Mouse (Mus musculus) hindbrain, postnatal 0 days (tissue): Measurements from ENCODE around the gene Ppie. TPM values are rescaled to one million over a fixed set of nuclear protein-coding genes. Genes with fewer than 3 reads are reported as not detected.

Source experiments
- ATAC-seq: fragments of 200-750 bp; cut with Nextera tagmentation; 2 replicates; pipeline ENCODE4 v1.8.0; 2017; ENCODE audit warnings: mild to moderate bottlenecking, moderate TSS enrichment, moderate library complexity
- DNase-seq: peaks from one replicate; pipeline ENCODE4 v3.0.0-alpha.2; 2015; ENCODE audit warnings: low spot score
- H3K27ac ChIP-seq: fragments of 300-500 bp; sonication (generic); 2 replicates; pipeline ENCODE4 v1.5.1; 2014; ENCODE audit warnings: mild to moderate bottlenecking
- H3K27me3 ChIP-seq: fragments of 300-500 bp; sonication (generic); 2 replicates; pipeline ENCODE4 v1.6.1; 2014; ENCODE audit warnings: low read length, mixed read lengths; ENCODE audit not compliant: insufficient read depth
- H3K36me3 ChIP-seq: fragments of 300-500 bp; sonication (generic); 2 replicates; pipeline ENCODE4 v1.6.1; 2014; ENCODE audit warnings: low read length, mixed read lengths; ENCODE audit not compliant: insufficient read depth
- H3K4me1 ChIP-seq: fragments of 300-500 bp; sonication (generic); 2 replicates; pipeline ENCODE4 v1.6.1; 2014; ENCODE audit warnings: antibody characterized with exemption, low read length, mixed read lengths; ENCODE audit not compliant: insufficient read depth
- H3K4me2 ChIP-seq: fragments of 300-500 bp; sonication (generic); 2 replicates; pipeline ENCODE4 v1.6.1; 2014; ENCODE audit warnings: low read depth, mild to moderate bottlenecking, low read length, moderate library complexity, mixed read lengths
- H3K4me3 ChIP-seq: fragments of 300-500 bp; sonication (generic); 2 replicates; pipeline ENCODE4 v1.5.1; 2014; ENCODE audit warnings: low read length
- H3K9ac ChIP-seq: fragments of 300-500 bp; sonication (generic); replicated peaks from 2 replicates; pipeline ENCODE4 v1.6.1; 2014; ENCODE audit warnings: mild to moderate bottlenecking, low read length, moderate library complexity, mixed read lengths
- H3K9me3 ChIP-seq: fragments of 300-500 bp; sonication (generic); 2 replicates; pipeline ENCODE4 v1.6.1; 2016; ENCODE audit warnings: low read length, mixed read lengths
- CTCF ChIP-seq: IDR thresholded peaks from 2 replicates; pipeline ENCODE4 v1.5.1; 2016; ENCODE audit warnings: antibody characterized with exemption, control low read depth, low read depth
- WGBS: fragments of 180-500 bp; shearing (Covaris S2); extraction: QIAGEN DNeasy Blood & Tissue Kit; methylation state at CpG from one replicate; pipeline ENCODE4 v1.1.7; 2014; 5-methylcytosine and 5-hydroxymethylcytosine counted together
- polyA plus RNA-seq: library from polyadenylated mRNA; unstranded; fragments of >200 nt; fragmentation: Nextera tagmentation; extraction: Ambion mirVana; gene quantifications from 2 replicates; pipeline ENCODE4 v1.2.1, GENCODE M21; 2015
- total RNA-seq: library from RNA; depleted of rRNA; stranded (reverse); fragments of >200 nt; gene quantifications from 2 replicates; pipeline ENCODE4 v1.2.3, GENCODE M21; 2014; rRNA removed

Ppie gene
- total and polyA plus RNA-seq, 2 experiments from 2014 or later: 39.5 to 44.4 TPM

DNA sequence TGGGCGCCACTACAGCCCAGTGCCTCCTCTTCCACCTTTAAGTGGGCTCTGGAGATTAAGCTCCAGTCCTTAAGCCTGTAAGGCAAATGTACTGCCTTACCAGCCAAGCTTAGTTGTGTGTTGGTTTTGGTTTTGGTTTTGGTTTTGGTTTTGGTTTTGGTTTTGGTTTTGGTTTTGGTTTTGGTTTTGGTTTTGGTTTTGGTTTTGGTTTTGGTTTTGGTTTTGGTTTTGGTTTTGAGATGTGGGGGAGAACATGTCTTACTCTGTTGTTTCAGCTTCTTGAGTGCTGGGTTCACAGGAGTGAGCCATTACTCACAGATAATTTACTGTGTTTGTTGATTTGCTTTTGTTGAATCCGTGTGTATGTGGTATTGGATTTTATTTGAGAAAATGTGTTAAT is 54.5 kb downstream of the Ppie start:
- DNase-seq: no peak

DNA sequence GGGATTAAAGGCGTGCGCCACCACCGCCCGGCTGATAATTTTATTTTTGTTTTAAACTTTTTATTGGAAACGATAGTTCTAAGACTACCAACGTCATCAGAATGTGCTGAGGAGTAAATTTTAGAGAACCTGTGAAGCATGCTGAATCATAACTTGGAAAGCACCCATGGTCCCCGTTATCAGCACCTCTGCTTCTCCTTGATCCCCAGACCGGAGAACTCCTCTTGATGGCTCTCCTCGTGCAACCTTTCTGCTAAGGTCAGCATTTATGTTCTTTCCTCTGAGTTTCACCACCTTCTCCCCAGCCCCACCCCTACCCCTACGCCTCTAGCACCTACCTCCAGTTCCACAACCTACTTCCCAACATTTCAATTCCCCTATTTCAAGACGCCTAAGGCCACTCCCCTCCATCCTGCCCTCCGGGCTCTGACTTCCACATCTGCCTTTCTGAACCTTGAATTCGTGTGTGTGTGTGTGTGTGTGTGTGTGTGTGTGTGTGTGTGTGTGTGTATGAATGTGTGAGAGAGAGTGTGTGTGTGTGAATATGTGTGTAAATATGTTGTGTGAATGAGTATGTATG is 56.3 kb downstream of the Ppie start:
- Histone ChIP-seq H3K9ac (no peak overlapping the region), H3K4me3 (no peak overlapping the region), H3K4me1 (no peaks in the 10 kb centered on the region), H3K4me2 (no peak overlapping the region), H3K27ac (no peak overlapping the region), H3K9me3 (no peaks in the 10 kb centered on the region), H3K27me3 (no peaks in the 10 kb centered on the region), H3K36me3 (no peaks in the 10 kb centered on the region)
- TF ChIP-seq CTCF: no peak
- no peak for ATAC-seq
- WGBS: 69% methylated on average over 13 of the region's 13 CpGs
- no peak for DNase-seq

More for the DNA sequence above, 54.5 kb downstream of the Ppie start:
- no peak for TF ChIP-seq CTCF
- no peaks in the 10 kb centered on the region for H3K36me3 ChIP-seq
- no peak for ATAC-seq
- H3K4me2 ChIP-seq: no peak overlapping the region
- H3K9ac ChIP-seq: no peak overlapping the region
- H3K27me3 ChIP-seq: no peaks in the 10 kb centered on the region
- 80% methylated on average over 2 of the region's 2 CpGs for WGBS
- no peak overlapping the region for H3K27ac ChIP-seq
- H3K9me3 ChIP-seq: no peaks in the 10 kb centered on the region
- no peak overlapping the region for H3K4me3 ChIP-seq
- no peaks in the 10 kb centered on the region for H3K4me1 ChIP-seq

- ATAC-seq: peak; percentile 54
- Histone ChIP-seq H3K4me3 (no peak overlapping the region), H3K27me3 (no peaks in the 10 kb centered on the region), H3K27ac (no peak overlapping the region), H3K9me3 (no peaks in the 10 kb centered on the region), H3K36me3 (no peaks in the 10 kb centered on the region), H3K9ac (no peak overlapping the region), H3K4me1 (no peaks in the 10 kb centered on the region), H3K4me2 (no peak overlapping the region)
- TF ChIP-seq CTCF: peak; percentile 85
- DNase-seq: peak; percentile 72
- WGBS: 72% methylated on average over 20 of the region's 20 CpGs
Observed at GRCm38 (mm10) chr4:123082283-123083163, 57.2 kb downstream of the Ppie start.

DNA sequence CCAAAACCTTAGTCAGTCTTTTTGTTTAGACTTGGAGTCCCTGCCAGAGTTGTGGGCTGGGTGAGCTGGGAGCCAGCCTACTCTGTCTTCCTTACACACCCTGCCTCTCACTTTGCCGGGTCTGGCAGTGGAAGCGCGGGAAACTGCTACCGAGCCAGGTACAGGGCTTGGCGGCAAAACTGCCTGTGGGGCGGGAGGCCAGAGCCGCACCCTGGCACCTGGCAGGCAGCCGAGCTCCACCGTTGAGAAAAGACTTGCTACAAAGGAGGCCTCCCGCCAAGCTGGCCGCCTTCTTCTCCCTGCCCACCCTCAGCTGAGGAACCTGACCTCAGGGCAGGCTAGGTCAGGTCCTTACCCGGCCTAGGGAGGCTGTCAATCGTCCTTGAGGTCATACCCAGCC is 59.0 kb downstream of the Ppie start:
- H3K4me3 ChIP-seq: no peak overlapping the region
- H3K9me3 ChIP-seq: no peaks in the 10 kb centered on the region
- no peak for TF ChIP-seq CTCF
- no peaks in the 10 kb centered on the region for H3K27me3 ChIP-seq
- WGBS: 25% methylated on average over 13 of the region's 13 CpGs
- no peak overlapping the region for H3K9ac ChIP-seq
- H3K36me3 ChIP-seq: no peaks in the 10 kb centered on the region
- ATAC-seq (no peak), DNase-seq (no peak)
- H3K27ac ChIP-seq: no peak overlapping the region
- H3K4me1 ChIP-seq: no peaks in the 10 kb centered on the region
- H3K4me2 ChIP-seq: no peak overlapping the region

GRCm38 (mm10) chr4:123078231-123078630 is 61.5 kb downstream of the Ppie start:
- ATAC-seq (no peak), DNase-seq (no peak)
- Histone ChIP-seq H3K36me3 (no peaks in the 10 kb centered on the region), H3K4me3 (no peak overlapping the region), H3K9me3 (no peaks in the 10 kb centered on the region), H3K27ac (no peak overlapping the region), H3K27me3 (no peaks in the 10 kb centered on the region), H3K9ac (no peak overlapping the region), H3K4me1 (no peaks in the 10 kb centered on the region), H3K4me2 (no peak overlapping the region)
- no peak for TF ChIP-seq CTCF
- WGBS: 86% methylated on average over 4 of the region's 4 CpGs

Other genes with a start within 250 kb of the Ppie start
- gene Mfsd2a, start 178.8 kb downstream of the Ppie start, total RNA-seq: 63.6 and 68.0 TPM in 2 replicates
- gene Mfsd2a, start 178.8 kb downstream of the Ppie start, polyA plus RNA-seq: 34.9 and 42.6 TPM in 2 replicates
- gene Mycl, start 144.3 kb downstream of the Ppie start, total RNA-seq: 67.5 and 79.4 TPM in 2 replicates
- gene Mycl, start 144.3 kb downstream of the Ppie start, polyA plus RNA-seq: 34.3 and 34.8 TPM in 2 replicates
- 11.1 and 18.5 TPM in 2 replicates for gene Trit1, start 123.4 kb downstream of the Ppie start, total RNA-seq
- 17.0 and 18.3 TPM in 2 replicates for gene Trit1, start 123.4 kb downstream of the Ppie start, polyA plus RNA-seq
- gene Bmp8b, start 34.8 kb downstream of the Ppie start, total RNA-seq: 0.42 and 0.47 TPM in 2 replicates
- gene Bmp8b, start 34.8 kb downstream of the Ppie start, polyA plus RNA-seq: 0.29 and 0.43 TPM in 2 replicates
- gene Oxct2b, start 23.7 kb downstream of the Ppie start, total RNA-seq: 0.16 and 0.75 TPM in 2 replicates
- gene Oxct2b, start 23.7 kb downstream of the Ppie start, polyA plus RNA-seq: 0.60 and 0.93 TPM in 2 replicates
- gene Hpcal4, start 43.3 kb upstream of the Ppie start, total RNA-seq: 32.1 and 46.3 TPM in 2 replicates
- gene Hpcal4, start 43.3 kb upstream of the Ppie start, polyA plus RNA-seq: 37.2 and 43.8 TPM in 2 replicates
- 0.79 and 2.1 TPM in 2 replicates for gene Nt5c1a, start 61.6 kb upstream of the Ppie start, total RNA-seq
- 0.39 and 0.53 TPM in 2 replicates for gene Nt5c1a, start 61.6 kb upstream of the Ppie start, polyA plus RNA-seq
- 5.1 and 6.5 TPM in 2 replicates for gene Heyl, start 93.6 kb upstream of the Ppie start, total RNA-seq
- gene Heyl, start 93.6 kb upstream of the Ppie start, polyA plus RNA-seq: 3.5 TPM in 2 replicates
- 100 and 137 TPM in 2 replicates for gene Pabpc4, start 122.4 kb upstream of the Ppie start, total RNA-seq
- 19.9 and 22.7 TPM in 2 replicates for gene Pabpc4, start 122.4 kb upstream of the Ppie start, polyA plus RNA-seq
- 0.25 and 0.47 TPM in 2 replicates for gene Oxct2a, start 183.7 kb upstream of the Ppie start, total RNA-seq
- 0.20 TPM in 2 replicates for gene Oxct2a, start 183.7 kb upstream of the Ppie start, polyA plus RNA-seq
- 0.10 and 0.18 TPM in 2 replicates for gene Bmp8a, start 203.3 kb upstream of the Ppie start, total RNA-seq
- gene Bmp8a, start 203.3 kb upstream of the Ppie start, polyA plus RNA-seq: 0.32 and 0.44 TPM in 2 replicates